Mouse (Mus musculus) midbrain, embryonic 10.5 days (tissue): ENCODE data around the gene Wdr37. TPM values are rescaled to one million over a fixed set of nuclear protein-coding genes. Genes with fewer than 3 reads are reported as not detected.
"Not testable (repeated sequence)": the region's sequence is repeated elsewhere in the genome, so short reads cannot be mapped to it uniquely, and the experiment has no call there.

ENCODE experiments used
- DNase-seq: peaks from one replicate; pipeline ENCODE4 v3.0.0-alpha.2; 2017; ENCODE audit warnings: low spot score
- H3K27ac ChIP-seq: fragments of 300-500 bp; sonication (generic); replicated peaks from 2 replicates; pipeline ENCODE4 v1.5.1; 2016; ENCODE audit warnings: mild to moderate bottlenecking
- H3K27me3 ChIP-seq: fragments of 300-500 bp; sonication (generic); 2 replicates; pipeline ENCODE4 v1.6.1; 2016; ENCODE audit warnings: low read depth, mild to moderate bottlenecking; ENCODE audit not compliant: poor library complexity, severe bottlenecking
- H3K36me3 ChIP-seq: fragments of 300-500 bp; sonication (generic); 2 replicates; pipeline ENCODE4 v1.6.1; 2016; ENCODE audit warnings: mild to moderate bottlenecking, moderate library complexity
- H3K4me1 ChIP-seq: fragments of 300-500 bp; sonication (generic); 2 replicates; pipeline ENCODE4 v1.6.1; 2016
- H3K4me3 ChIP-seq: fragments of 300-500 bp; sonication (generic); 2 replicates; pipeline ENCODE4 v1.5.1; 2016; ENCODE audit warnings: mild to moderate bottlenecking, moderate library complexity
- H3K9me3 ChIP-seq: fragments of 300-500 bp; sonication (generic); replicated peaks from 2 replicates; pipeline ENCODE4 v1.6.1; 2016; ENCODE audit warnings: mild to moderate bottlenecking
- WGBS: fragments of 180-500 bp; shearing (Covaris S2); methylation state at CpG from one replicate; pipeline ENCODE4 v1.1.7; 2016; 5-methylcytosine and 5-hydroxymethylcytosine counted together
- polyA plus RNA-seq: library from polyadenylated mRNA; unstranded; fragments of >200 nt; fragmentation: Nextera tagmentation; extraction: Ambion mirVana; gene quantifications from 2 replicates; pipeline ENCODE4 v1.2.1, GENCODE M21; 2016

The Wdr37 gene
- polyA plus RNA-seq, 1 experiment from 2014 or later, result 34.2 TPM

DNA sequence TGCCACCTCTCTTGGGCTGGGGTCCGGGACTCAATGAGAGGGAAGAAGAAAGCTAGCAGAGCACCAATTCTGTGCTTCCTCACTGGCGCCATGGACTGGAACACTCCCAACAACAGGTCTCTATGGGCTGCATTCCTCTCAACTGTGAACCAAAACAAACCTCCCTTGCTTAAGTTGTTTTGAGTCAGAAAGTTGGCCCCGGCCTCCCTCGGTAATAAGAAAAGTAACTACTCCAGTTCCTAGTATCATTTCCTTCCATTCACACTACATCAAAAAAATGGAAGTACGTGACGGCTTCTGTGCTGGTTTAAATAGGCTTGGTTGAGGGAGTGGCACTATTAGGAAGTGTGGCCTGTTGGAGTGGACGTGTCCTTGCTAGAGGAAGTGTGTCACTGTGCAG, 5.1 kb downstream of the Wdr37 start:
- no peak overlapping the region for H3K4me3 ChIP-seq
- peaks cover 13% of the 10 kb centered on the region for H3K4me1 ChIP-seq
- no peak overlapping the region for H3K27ac ChIP-seq
- WGBS, result 92% methylated on average over 7 of the region's 7 CpGs
- no peak for DNase-seq
- H3K9me3 ChIP-seq, result no peaks in the 10 kb centered on the region
- H3K36me3 ChIP-seq, result peaks cover 39% of the 10 kb centered on the region
- H3K27me3 ChIP-seq, result no peaks in the 10 kb centered on the region

DNA sequence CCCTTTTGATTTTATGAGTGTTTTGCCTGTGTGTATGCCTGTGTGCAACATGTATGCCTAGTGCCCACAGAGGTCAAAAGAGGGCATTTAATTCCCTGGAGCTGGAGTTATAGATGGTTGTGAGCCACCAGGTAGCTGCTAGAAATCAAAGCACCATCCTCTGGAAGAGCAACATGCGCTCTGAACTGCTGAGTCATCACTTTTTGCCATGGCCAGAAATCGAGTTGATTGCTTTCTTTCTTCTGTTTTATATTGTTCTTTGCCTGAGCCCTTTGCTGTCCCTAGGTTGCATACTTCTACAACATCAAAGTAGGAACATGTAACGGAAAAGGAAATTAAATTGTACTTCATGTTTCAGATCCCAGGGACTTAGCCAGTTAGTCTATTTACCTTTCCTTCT, 6.7 kb downstream of the Wdr37 start:
- Histone ChIP-seq H3K27ac (no peak overlapping the region), H3K36me3 (peaks cover 54% of the 10 kb centered on the region), H3K9me3 (no peaks in the 10 kb centered on the region), H3K4me1 (peaks cover 10% of the 10 kb centered on the region), H3K27me3 (no peaks in the 10 kb centered on the region), H3K4me3 (no peak overlapping the region)
- 94% methylated on average over 3 of the region's 3 CpGs for WGBS
- no peak for DNase-seq

DNA sequence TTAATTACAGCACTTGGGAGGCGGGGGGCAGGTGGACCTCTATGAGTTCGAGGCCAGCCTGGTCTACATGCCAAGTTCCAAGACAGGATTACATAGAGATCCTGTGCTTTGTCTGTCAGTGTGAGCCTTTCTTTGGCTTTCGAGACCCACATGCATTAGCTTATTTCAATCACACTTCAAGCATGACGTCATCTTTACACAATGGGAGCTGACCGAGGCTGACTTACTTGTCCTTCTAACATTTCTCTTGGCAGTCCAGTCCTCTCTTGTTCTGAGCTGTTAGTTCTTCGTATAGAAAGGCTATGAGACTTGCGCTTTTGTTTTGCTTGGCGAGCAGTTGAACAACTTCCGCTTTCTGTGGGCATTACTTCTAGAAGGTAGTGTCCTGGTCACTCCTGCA, 10.8 kb downstream of the Wdr37 start:
- H3K36me3 ChIP-seq, result peaks cover 68% of the 10 kb centered on the region
- no peak for DNase-seq
- 93% methylated on average over 9 of the region's 9 CpGs for WGBS

DNA sequence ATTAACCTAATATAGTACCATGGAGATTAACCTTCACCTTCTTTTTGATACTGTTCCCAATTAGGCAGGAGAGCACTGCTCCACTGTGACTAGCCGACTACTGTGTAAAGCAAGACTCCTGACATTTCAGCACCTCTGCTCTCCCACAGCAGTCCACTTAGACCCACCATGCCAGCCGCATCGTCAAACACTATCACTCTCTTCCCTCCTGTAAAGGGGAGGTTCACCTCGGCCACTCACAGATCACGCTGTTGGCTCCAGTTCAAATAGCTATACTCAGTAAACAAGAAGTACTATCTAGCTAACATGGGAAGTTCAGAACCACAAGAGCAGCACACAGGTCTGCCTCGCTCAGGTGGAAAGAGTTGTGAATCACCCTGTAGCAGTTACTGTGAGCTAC, 13.3 kb downstream of the Wdr37 start:
- Histone ChIP-seq H3K4me1 (no peaks in the 10 kb centered on the region), H3K4me3 (no peak overlapping the region), H3K9me3 (no peaks in the 10 kb centered on the region), H3K36me3 (peaks cover 77% of the 10 kb centered on the region), H3K27ac (no peak overlapping the region), H3K27me3 (no peaks in the 10 kb centered on the region)
- 89% methylated on average over 6 of the region's 6 CpGs for WGBS
- DNase-seq, result no peak

More for the DNA sequence above, 10.8 kb downstream of the Wdr37 start:
- no peaks in the 10 kb centered on the region for H3K27me3 ChIP-seq
- no peak overlapping the region for H3K4me3 ChIP-seq
- no peak overlapping the region for H3K27ac ChIP-seq
- H3K4me1 ChIP-seq, result no peaks in the 10 kb centered on the region
- H3K9me3 ChIP-seq, result no peaks in the 10 kb centered on the region

DNA sequence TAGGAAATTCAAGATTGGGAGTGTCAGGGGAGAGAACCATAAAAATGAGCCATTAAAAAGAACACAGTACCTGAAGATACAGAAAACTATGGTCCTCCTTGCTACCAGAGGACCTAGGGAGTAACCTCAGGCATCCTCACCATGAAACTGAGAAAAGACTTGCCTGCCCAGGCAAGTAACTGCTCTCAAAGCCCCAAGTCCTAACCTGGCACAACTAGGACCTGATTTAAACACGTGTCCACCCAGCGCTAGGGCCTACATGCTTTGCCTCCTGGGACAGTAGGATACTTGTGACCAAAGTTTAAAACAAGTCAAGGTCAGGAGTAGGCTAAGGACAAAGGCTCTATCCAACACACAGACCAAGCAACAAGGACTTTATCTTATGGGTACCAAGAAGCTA, 16.9 kb downstream of the Wdr37 start:
- Histone ChIP-seq H3K36me3 (peaks cover 81% of the 10 kb centered on the region), H3K4me3 (no peak overlapping the region), H3K27ac (no peak overlapping the region), H3K4me1 (no peaks in the 10 kb centered on the region), H3K27me3 (no peaks in the 10 kb centered on the region), H3K9me3 (no peaks in the 10 kb centered on the region)
- DNase-seq, result no peak
- 91% methylated on average over 2 of the region's 2 CpGs for WGBS

DNA sequence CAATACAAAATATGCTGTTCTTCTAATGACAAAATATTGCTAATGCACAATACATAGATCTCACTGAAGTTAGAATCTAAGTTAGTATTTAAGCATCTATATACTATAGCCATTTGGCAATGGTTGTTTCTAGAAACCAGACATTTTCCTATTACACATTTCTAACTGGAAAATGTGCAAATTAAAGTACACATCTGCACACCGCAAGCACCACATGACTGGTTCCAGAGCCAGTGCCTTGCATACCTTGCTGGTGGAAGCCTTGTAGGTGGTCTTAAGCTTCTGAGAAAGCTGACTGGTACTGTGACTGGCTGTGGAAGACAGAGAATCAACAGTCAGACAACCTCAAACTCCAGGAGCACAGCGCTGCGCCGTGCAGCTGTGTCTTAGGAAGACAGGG, 18.3 kb downstream of the Wdr37 start:
- Histone ChIP-seq H3K27ac (no peak overlapping the region), H3K36me3 (peaks cover 81% of the 10 kb centered on the region), H3K9me3 (no peaks in the 10 kb centered on the region), H3K4me3 (no peak overlapping the region), H3K4me1 (no peaks in the 10 kb centered on the region), H3K27me3 (no peaks in the 10 kb centered on the region)
- 99% methylated on average over 4 of the region's 4 CpGs for WGBS
- no peak for DNase-seq

DNA sequence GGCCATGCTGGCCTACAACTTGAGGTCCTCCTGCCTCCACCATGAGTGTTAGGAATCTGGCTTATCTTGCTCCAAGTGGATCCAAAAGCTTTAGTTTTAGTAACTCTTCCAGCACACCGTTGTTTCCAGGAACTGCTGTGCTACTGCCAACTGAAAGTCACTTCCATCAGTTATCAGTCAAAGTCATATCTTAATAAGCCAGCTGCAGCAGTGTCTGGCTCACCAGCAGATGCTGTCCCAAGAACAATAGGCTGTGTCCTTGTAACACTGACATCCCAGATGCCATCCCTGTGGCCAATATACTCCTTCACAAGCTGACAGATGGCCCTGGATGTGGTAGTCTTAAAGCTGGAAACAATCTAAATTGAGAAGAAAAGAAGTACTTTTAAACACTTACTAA, 22.4 kb downstream of the Wdr37 start:
- no peak for DNase-seq
- Histone ChIP-seq H3K27ac (no peak overlapping the region), H3K36me3 (peaks cover 87% of the 10 kb centered on the region), H3K4me1 (no peaks in the 10 kb centered on the region), H3K9me3 (no peaks in the 10 kb centered on the region), H3K4me3 (no peak overlapping the region), H3K27me3 (no peaks in the 10 kb centered on the region)
- 90% methylated on average over 1 of the region's 1 CpGs for WGBS

DNA sequence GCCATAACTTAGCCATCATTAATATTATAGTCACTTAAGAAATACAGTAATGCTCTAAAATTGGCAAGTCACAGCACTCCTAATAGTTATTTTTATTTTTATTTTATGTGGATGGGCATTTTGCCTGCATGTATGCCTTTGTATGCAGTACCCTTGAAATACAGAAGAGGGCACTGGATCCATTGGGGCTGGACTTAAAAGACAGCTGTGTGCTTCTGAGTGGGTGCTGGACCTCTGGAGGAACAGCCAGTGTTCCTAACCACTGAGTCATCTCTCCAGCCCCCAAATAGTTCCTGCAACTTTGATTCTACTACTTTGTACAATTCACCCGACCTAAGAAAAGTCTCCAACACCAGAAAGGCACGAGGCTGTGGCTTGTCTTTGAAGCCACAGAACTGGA, 24.0 kb downstream of the Wdr37 start:
- Histone ChIP-seq H3K27ac (no peak overlapping the region), H3K4me3 (no peak overlapping the region), H3K27me3 (no peaks in the 10 kb centered on the region), H3K4me1 (no peaks in the 10 kb centered on the region), H3K9me3 (no peaks in the 10 kb centered on the region), H3K36me3 (peaks cover 85% of the 10 kb centered on the region)
- DNase-seq, result no peak
- 70% methylated on average over 2 of the region's 2 CpGs for WGBS

DNA sequence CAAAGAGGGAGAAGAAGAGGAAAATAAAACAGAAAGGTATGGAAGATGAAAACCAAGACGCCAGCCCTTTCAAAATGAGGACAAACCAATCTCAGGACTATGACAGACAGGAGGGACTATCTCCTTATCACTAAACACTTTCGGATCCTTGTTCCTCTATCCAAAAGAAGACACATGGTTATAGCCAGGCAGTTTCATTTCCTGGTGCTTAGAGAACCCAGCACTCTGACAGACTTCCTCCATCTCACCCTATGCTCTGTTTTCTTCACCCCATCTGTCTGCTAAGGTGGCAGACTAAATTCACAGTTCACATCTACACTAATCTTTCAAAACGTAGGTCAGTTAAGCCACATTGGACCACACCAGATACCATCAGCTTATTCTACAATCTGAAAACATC, 29.4 kb downstream of the Wdr37 start:
- H3K27me3 ChIP-seq, result no peaks in the 10 kb centered on the region
- H3K4me1 ChIP-seq, result no peaks in the 10 kb centered on the region
- no peak for DNase-seq
- no peaks in the 10 kb centered on the region for H3K9me3 ChIP-seq
- H3K4me3 ChIP-seq, result no peak overlapping the region
- no peak overlapping the region for H3K27ac ChIP-seq
- peaks cover 88% of the 10 kb centered on the region for H3K36me3 ChIP-seq
- WGBS, result 97% methylated on average over 3 of the region's 3 CpGs

DNA sequence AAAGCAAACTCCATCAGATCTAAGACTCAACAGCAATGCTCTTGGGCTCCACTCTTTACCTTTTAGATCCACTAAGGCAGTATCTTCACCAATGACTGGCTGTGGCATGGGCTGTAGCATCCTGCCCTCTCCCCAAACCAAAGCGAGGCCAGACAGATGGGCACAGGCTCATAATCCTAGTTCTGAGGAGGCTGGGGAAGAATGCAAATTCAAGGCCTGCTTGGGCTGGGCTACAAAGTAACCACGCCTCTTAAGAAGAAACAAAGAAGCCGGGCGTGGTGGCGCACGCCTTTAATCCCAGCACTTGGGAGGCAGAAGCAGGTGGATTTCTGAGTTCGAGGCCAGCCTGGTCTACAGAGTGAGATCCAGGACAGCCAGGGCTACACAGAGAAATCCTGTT, 29.9 kb downstream of the Wdr37 start:
- DNase-seq, H3K4me1 ChIP-seq, H3K27ac ChIP-seq, H3K9me3 ChIP-seq, H3K27me3 ChIP-seq, H3K4me3 ChIP-seq: not testable (repeated sequence)
- WGBS, result 94% methylated on average over 7 of the region's 7 CpGs
- peaks cover 85% of the 10 kb centered on the region for H3K36me3 ChIP-seq

DNA sequence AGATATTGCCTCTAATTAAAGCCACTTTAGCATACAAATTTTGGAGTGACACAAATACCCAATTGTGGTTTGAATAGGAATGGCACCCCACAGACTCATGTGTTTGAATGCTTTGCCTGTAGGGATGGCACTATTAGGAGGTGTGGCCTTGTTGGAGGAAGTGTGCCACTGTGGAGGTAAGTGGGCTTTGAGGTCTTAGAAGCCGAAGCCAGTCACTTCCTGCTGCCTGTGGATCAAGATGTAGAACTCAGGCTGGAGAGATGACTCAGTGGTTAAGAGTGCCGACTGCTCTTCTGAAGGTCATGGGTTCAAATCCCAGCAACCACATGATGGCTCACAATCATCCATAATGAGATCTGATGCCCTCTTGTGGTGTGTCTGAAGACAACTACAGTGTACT, 30.8 kb downstream of the Wdr37 start:
- Histone ChIP-seq H3K9me3 (no peaks in the 10 kb centered on the region), H3K27me3 (no peaks in the 10 kb centered on the region), H3K36me3 (peaks cover 87% of the 10 kb centered on the region), H3K4me3 (no peak overlapping the region), H3K27ac (no peak overlapping the region), H3K4me1 (no peaks in the 10 kb centered on the region)
- DNase-seq, result no peak
- WGBS, result 97% methylated on average over 2 of the region's 2 CpGs

DNA sequence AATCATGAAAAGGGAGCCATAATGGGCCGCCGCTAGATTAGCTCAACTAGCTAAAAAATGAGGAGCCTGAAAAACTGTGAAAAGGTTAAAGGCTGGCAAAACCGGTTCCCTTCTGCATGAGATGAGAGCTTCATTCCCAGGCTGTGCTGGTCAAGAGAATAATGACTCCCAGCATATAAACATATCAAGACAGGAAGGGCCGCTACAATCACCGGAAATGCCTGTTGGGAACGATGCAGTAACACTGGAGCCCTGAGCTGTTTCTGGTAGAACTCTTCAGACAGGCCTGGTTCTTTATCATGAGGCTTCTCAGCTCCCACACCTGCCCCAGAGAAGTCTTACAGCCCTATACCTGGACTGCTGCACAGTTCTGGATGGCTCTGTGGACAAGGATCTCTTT, 31.8 kb downstream of the Wdr37 start:
- 90% methylated on average over 6 of the region's 6 CpGs for WGBS

DNA sequence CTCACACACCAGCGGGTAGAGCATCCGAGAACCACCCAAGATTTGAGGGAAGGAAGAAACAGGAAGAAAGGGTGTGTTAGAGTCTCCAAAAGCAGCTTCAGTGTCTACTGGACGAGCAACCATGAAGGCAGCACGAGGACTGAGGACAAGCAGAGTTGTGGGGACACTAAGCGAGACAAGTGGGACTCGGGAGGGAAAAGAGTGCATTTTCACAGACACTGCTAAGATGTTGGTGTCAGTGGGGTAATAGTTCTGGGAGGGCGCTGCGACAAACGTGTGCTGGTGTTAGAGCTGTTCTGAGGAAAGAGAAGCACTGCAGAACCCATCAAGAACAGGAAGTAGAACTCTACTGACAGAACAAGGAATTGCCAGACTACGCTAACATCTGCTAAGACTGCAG, 32.6 kb downstream of the Wdr37 start:
- H3K36me3 ChIP-seq, result peaks cover 93% of the 10 kb centered on the region
- DNase-seq, result no peak
- H3K4me3 ChIP-seq, result no peak overlapping the region
- no peak overlapping the region for H3K27ac ChIP-seq
- H3K27me3 ChIP-seq, result no peaks in the 10 kb centered on the region
- H3K9me3 ChIP-seq, result no peaks in the 10 kb centered on the region
- no peaks in the 10 kb centered on the region for H3K4me1 ChIP-seq
- 92% methylated on average over 10 of the region's 10 CpGs for WGBS

More for the DNA sequence above, 31.8 kb downstream of the Wdr37 start:
- no peak for DNase-seq
- H3K9me3 ChIP-seq, result no peaks in the 10 kb centered on the region
- peaks cover 89% of the 10 kb centered on the region for H3K36me3 ChIP-seq
- H3K4me3 ChIP-seq, result no peak overlapping the region
- no peaks in the 10 kb centered on the region for H3K4me1 ChIP-seq
- no peaks in the 10 kb centered on the region for H3K27me3 ChIP-seq
- no peak overlapping the region for H3K27ac ChIP-seq

DNA sequence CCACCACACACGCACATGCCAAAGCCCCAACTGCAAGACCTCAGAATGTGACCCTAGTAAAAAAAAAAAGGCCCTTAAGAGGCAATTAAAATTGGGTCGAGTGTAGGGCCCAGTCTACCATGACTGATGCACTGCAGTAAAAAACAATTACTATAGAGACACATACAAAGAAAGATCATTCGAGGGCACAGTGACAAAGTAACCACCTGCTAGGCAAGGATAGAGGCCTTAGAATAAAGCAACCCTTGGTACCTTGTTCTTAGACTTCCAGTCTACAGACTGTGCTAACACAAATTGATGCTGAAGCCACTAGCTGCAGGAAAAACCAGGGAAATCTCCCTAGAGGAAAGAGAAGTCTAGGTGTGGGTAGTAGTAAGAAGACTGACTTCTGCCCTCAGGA, 33.3 kb downstream of the Wdr37 start:
- Histone ChIP-seq H3K4me3 (no peak overlapping the region), H3K4me1 (no peaks in the 10 kb centered on the region), H3K27me3 (no peaks in the 10 kb centered on the region), H3K27ac (no peak overlapping the region), H3K9me3 (no peaks in the 10 kb centered on the region), H3K36me3 (peaks cover 95% of the 10 kb centered on the region)
- WGBS, result 54% methylated on average over 3 of the region's 3 CpGs
- no peak for DNase-seq
